Mouse (Mus musculus): Measurements from ENCODE around the gene Adtrp. TPM values are rescaled to one million over a fixed set of nuclear protein-coding genes. Genes with fewer than 3 reads are reported as not detected.

Adtrp gene
- total and polyA plus RNA-seq, 2 experiments from 2014 or later, result 0.26 TPM

- 93% methylated on average over 8 of the region's 8 CpGs for WGBS
These were observed 13.8 kb downstream of the Adtrp start for GRCm38 (mm10) chr13:41833614-41834139.

GRCm38 (mm10) chr13:41828296-41828754 is 19.2 kb downstream of the Adtrp start:
- H3K4me2 ChIP-seq (ENCODE audit: low read depth, low read length), result no peak overlapping the region
- no peaks in the 10 kb centered on the region for H3K27me3 ChIP-seq (ENCODE audit: insufficient read depth, low read length)
- H3K36me3 ChIP-seq (ENCODE audit: insufficient read depth, low read length), result no peaks in the 10 kb centered on the region
- H3K4me1 ChIP-seq (ENCODE audit: insufficient read depth, low read length), result no peaks in the 10 kb centered on the region
- H3K9ac ChIP-seq (replicated peaks; ENCODE audit: low read length), result no peak overlapping the region
- H3K9me3 ChIP-seq (ENCODE audit: low read length), result no peaks in the 10 kb centered on the region
- no peak overlapping the region for H3K4me3 ChIP-seq (ENCODE audit: low read length)
- no peak overlapping the region for H3K27ac ChIP-seq
- ATAC-seq, result no peak
- no peak for DNase-seq (ENCODE audit: low spot score)
- TF ChIP-seq CTCF (IDR thresholded peaks at IDR 0.05; ENCODE audit: low read depth), result no peak
- 94% methylated on average over 8 of the region's 8 CpGs for WGBS

More at GRCm38 (mm10) chr13:41833614-41834139, 13.8 kb downstream of the Adtrp start:
- H3K4me3 ChIP-seq (ENCODE audit: low read length), result no peak overlapping the region
- H3K27me3 ChIP-seq (ENCODE audit: insufficient read depth, low read length), result no peaks in the 10 kb centered on the region
- DNase-seq (ENCODE audit: low spot score), result no peak
- no peaks in the 10 kb centered on the region for H3K4me1 ChIP-seq (ENCODE audit: insufficient read depth, low read length)
- no peak for TF ChIP-seq CTCF (IDR thresholded peaks at IDR 0.05; ENCODE audit: low read depth)
- no peak for ATAC-seq
- H3K36me3 ChIP-seq (ENCODE audit: insufficient read depth, low read length), result no peaks in the 10 kb centered on the region
- H3K9me3 ChIP-seq (ENCODE audit: low read length), result no peaks in the 10 kb centered on the region
- no peak overlapping the region for H3K27ac ChIP-seq
- no peak overlapping the region for H3K9ac ChIP-seq (replicated peaks; ENCODE audit: low read length)
- H3K4me2 ChIP-seq (ENCODE audit: low read depth, low read length), result no peak overlapping the region

- Histone ChIP-seq H3K9me3 (ENCODE audit: low read length) (no peaks in the 10 kb centered on the region), H3K27ac (no peak overlapping the region), H3K9ac (replicated peaks; ENCODE audit: low read length) (no peak overlapping the region), H3K4me2 (ENCODE audit: low read depth, low read length) (no peak overlapping the region), H3K4me3 (ENCODE audit: low read length) (no peak overlapping the region), H3K4me1 (ENCODE audit: insufficient read depth, low read length) (no peaks in the 10 kb centered on the region), H3K36me3 (ENCODE audit: insufficient read depth, low read length) (no peaks in the 10 kb centered on the region), H3K27me3 (ENCODE audit: insufficient read depth, low read length) (no peaks in the 10 kb centered on the region)
- DNase-seq (ENCODE audit: low spot score) (no peak), ATAC-seq (no peak)
- WGBS, result 96% methylated on average over 5 of the region's 5 CpGs
- no peak for TF ChIP-seq CTCF (IDR thresholded peaks at IDR 0.05; ENCODE audit: low read depth)
These were observed 19.9 kb downstream of the Adtrp start for GRCm38 (mm10) chr13:41827581-41827980.

GRCm38 (mm10) chr13:41825379-41825966 is 22.0 kb downstream of the Adtrp start:
- Histone ChIP-seq H3K36me3 (ENCODE audit: insufficient read depth, low read length) (no peaks in the 10 kb centered on the region), H3K4me3 (ENCODE audit: low read length) (no peak overlapping the region), H3K4me1 (ENCODE audit: insufficient read depth, low read length) (no peaks in the 10 kb centered on the region), H3K27ac (no peak overlapping the region), H3K4me2 (ENCODE audit: low read depth, low read length) (no peak overlapping the region), H3K9ac (replicated peaks; ENCODE audit: low read length) (no peak overlapping the region), H3K27me3 (ENCODE audit: insufficient read depth, low read length) (no peaks in the 10 kb centered on the region), H3K9me3 (ENCODE audit: low read length) (no peaks in the 10 kb centered on the region)
- WGBS, result 73% methylated on average over 11 of the region's 11 CpGs
- no peak for TF ChIP-seq CTCF (IDR thresholded peaks at IDR 0.05; ENCODE audit: low read depth)
- ATAC-seq (no peak), DNase-seq (ENCODE audit: low spot score) (no peak)

GRCm38 (mm10) chr13:41823077-41823476 is 24.4 kb downstream of the Adtrp start:
- H3K4me1 ChIP-seq (ENCODE audit: insufficient read depth, low read length), result no peaks in the 10 kb centered on the region
- no peak for ATAC-seq
- H3K27ac ChIP-seq, result no peak overlapping the region
- TF ChIP-seq CTCF (IDR thresholded peaks at IDR 0.05; ENCODE audit: low read depth), result no peak
- no peaks in the 10 kb centered on the region for H3K27me3 ChIP-seq (ENCODE audit: insufficient read depth, low read length)
- WGBS, result 78% methylated on average over 3 of the region's 3 CpGs
- H3K4me2 ChIP-seq (ENCODE audit: low read depth, low read length), result no peak overlapping the region
- no peaks in the 10 kb centered on the region for H3K9me3 ChIP-seq (ENCODE audit: low read length)
- no peak overlapping the region for H3K4me3 ChIP-seq (ENCODE audit: low read length)
- no peaks in the 10 kb centered on the region for H3K36me3 ChIP-seq (ENCODE audit: insufficient read depth, low read length)
- H3K9ac ChIP-seq (replicated peaks; ENCODE audit: low read length), result no peak overlapping the region
- DNase-seq (ENCODE audit: low spot score), result no peak

- WGBS, result 58% methylated on average over 2 of the region's 2 CpGs
- ATAC-seq (no peak), DNase-seq (ENCODE audit: low spot score) (no peak)
These were observed 24.9 kb downstream of the Adtrp start for GRCm38 (mm10) chr13:41822617-41823016.

GRCm38 (mm10) chr13:41822091-41822490 is 25.4 kb downstream of the Adtrp start:
- Histone ChIP-seq H3K9ac (replicated peaks; ENCODE audit: low read length) (no peak overlapping the region), H3K4me1 (ENCODE audit: insufficient read depth, low read length) (no peaks in the 10 kb centered on the region), H3K27me3 (ENCODE audit: insufficient read depth, low read length) (no peaks in the 10 kb centered on the region), H3K4me2 (ENCODE audit: low read depth, low read length) (no peak overlapping the region), H3K36me3 (ENCODE audit: insufficient read depth, low read length) (no peaks in the 10 kb centered on the region), H3K9me3 (ENCODE audit: low read length) (no peaks in the 10 kb centered on the region), H3K27ac (no peak overlapping the region), H3K4me3 (ENCODE audit: low read length) (no peak overlapping the region)
- ATAC-seq, result no peak
- 60% methylated on average over 3 of the region's 5 CpGs for WGBS
- no peak for TF ChIP-seq CTCF (IDR thresholded peaks at IDR 0.05; ENCODE audit: low read depth)
- DNase-seq (ENCODE audit: low spot score), result no peak

More at GRCm38 (mm10) chr13:41822617-41823016, 24.9 kb downstream of the Adtrp start:
- no peak overlapping the region for H3K9ac ChIP-seq (replicated peaks; ENCODE audit: low read length)
- no peak for TF ChIP-seq CTCF (IDR thresholded peaks at IDR 0.05; ENCODE audit: low read depth)
- H3K4me2 ChIP-seq (ENCODE audit: low read depth, low read length), result no peak overlapping the region
- no peak overlapping the region for H3K27ac ChIP-seq
- H3K36me3 ChIP-seq (ENCODE audit: insufficient read depth, low read length), result no peaks in the 10 kb centered on the region
- no peak overlapping the region for H3K4me3 ChIP-seq (ENCODE audit: low read length)
- no peaks in the 10 kb centered on the region for H3K9me3 ChIP-seq (ENCODE audit: low read length)
- no peaks in the 10 kb centered on the region for H3K4me1 ChIP-seq (ENCODE audit: insufficient read depth, low read length)
- H3K27me3 ChIP-seq (ENCODE audit: insufficient read depth, low read length), result no peaks in the 10 kb centered on the region
